Mouse (Mus musculus) heart, postnatal 25 days (tissue): ENCODE results near the gene Sema4d. TPM values are rescaled to one million over a fixed set of nuclear protein-coding genes. Genes with fewer than 3 reads are reported as not detected.
"Not testable (repeated sequence)": the region's sequence is repeated elsewhere in the genome, so short reads cannot be mapped to it uniquely, and the experiment has no call there.

ENCODE experiments used
- DNase-seq: peaks from one replicate; pipeline ENCODE4 v3.0.0; 2022; ENCODE audit warnings: low spot score
- intact Hi-C: fragments of 180-260 bp; cut with DNase I; formaldehyde crosslinking; loops from one replicate; pipeline ENCODE4 v1.15.1; 2025
- total RNA-seq, 2 experiments: library from RNA; stranded (reverse); gene quantifications; 2 replicates each; pipeline ENCODE4 v1.2.3; 2021

The Sema4d gene
- total RNA-seq: 10 to 100 TPM; 61.6 to 70.0 TPM

DNA sequence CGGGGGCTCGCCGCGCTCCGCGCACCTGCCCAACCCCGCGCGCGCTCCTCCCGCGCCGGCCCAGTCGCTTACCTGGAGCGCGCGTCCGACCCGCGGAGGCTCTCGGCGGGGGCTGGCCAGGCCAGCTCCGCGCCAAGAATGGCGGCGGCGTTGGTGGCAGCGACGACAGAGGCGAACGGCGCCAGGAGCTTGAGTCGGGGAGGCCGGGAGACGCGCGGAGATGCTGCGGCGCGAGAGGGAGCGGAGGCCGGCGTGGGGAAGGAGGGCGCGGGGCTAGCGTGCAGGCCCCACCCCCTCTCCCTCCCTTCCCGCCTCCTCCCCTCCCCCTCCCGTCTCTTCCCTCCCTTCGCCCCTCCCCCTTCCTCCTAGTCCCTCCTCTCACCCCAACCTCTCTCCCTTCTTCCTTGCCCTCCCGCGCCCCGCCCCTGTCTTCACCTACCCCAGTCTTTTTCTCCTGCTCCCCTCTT is at the start of gene Sema4d:
Gene Sema4d, minus strand, starts transcription at position 323 of the 467 bp plus-strand sequence.
- DNase-seq: no peak
- intact Hi-C loops: no loop called here

GRCm38 (mm10) chr13:51843298-51843697 is 49.8 kb upstream of the Sema4d start:
- intact Hi-C loops: loop anchor here (5.0 kb wide), 1 partner anchor 294 kb away; no protein-coding TSS in a partner anchor
- no peak for DNase-seq

DNA sequence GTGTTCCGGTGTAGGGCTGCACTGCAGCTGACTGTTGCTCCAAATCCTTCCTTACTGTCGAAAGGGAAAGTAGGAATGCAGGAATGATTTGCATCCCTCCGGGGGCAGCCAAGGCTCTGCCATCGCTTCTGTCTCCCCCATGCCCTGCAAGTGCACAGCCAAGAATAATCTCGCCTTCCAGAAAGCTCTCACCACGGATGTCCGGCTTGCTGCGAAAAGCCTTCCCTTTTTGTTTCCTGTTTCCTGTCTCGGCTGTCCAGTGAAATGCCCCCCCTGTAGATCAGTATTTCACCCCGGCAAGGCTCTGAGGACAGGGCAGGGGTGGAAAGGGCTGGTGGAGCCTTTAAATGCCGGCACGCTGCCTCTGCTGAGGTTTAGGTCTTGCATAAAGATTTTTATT is 49.2 kb upstream of the Sema4d start:
- intact Hi-C loops: loop anchor here (5.0 kb wide), 1 partner anchor 295 kb away; no protein-coding TSS in a partner anchor
- DNase-seq: no peak

- intact Hi-C loops: loop anchor here (5.0 kb wide), 1 partner anchor 295 kb away; no protein-coding TSS in a partner anchor
- DNase-seq: no peak
Measured at GRCm38 (mm10) chr13:51842191-51842590, 48.6 kb upstream of the Sema4d start.

GRCm38 (mm10) chr13:51841541-51842115 is 48.1 kb upstream of the Sema4d start:
- DNase-seq: no peak
- intact Hi-C loops: loop anchor here (5.0 kb wide), 1 partner anchor 296 kb away; no protein-coding TSS in a partner anchor

- intact Hi-C loops: loop anchor here (5.0 kb wide), 1 partner anchor 297 kb away; no protein-coding TSS in a partner anchor
- DNase-seq: no peak
Measured at GRCm38 (mm10) chr13:51840702-51841101, 47.2 kb upstream of the Sema4d start.

DNA sequence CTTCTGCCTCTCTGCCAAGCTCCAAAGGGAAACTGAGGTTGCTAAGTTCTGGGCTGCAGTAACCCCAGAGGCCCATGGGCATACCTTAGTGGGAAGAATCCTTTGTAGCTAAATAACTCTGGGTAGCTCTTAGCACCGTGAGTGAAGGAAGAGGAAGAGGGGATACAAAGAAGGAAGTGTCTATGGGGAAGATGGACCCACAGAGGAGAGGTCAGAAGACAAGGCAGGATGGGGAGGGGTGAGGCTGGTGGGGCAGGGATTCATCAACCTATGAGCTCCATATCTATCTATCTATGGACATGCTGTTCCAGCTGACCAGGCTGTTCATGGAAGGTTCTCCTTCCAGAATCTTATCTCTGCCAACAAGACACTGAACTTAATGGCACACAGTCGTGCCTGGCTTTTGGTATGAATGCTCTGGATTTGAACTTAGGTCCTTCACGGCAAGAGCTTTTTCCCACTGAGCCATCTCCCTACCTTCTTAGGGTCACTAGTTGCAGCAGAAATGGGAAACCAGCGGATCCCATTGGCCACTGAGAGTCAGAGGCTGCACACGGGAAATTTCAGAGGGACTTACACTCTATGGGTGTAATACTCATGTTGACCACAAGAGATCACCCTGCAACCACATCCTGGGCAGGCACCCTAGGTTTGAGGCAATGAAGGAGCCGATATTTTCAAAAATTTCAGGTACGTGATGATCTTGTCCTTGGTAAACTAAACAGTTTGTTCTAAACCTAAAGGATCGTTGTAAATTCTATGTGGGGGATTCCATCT is 45.9 kb upstream of the Sema4d start:
- intact Hi-C loops: loop anchor here (1.0 to 5.0 kb wide), 3 partner anchors 298 to 693 kb away; partner anchors contain the start of gene Diras2
- no peak for DNase-seq

- intact Hi-C loops: loop anchor here (5.0 kb wide), 1 partner anchor 695 kb away; the partner anchor contains the start of gene Diras2
- no peak for DNase-seq
Measured at GRCm38 (mm10) chr13:51837402-51837801, 43.9 kb upstream of the Sema4d start.

GRCm38 (mm10) chr13:51835208-51835607 is 41.7 kb upstream of the Sema4d start:
- DNase-seq: not testable (repeated sequence)
- intact Hi-C loops: loop anchor here (5.0 kb wide), 1 partner anchor 697 kb away; the partner anchor contains the start of gene Diras2

DNA sequence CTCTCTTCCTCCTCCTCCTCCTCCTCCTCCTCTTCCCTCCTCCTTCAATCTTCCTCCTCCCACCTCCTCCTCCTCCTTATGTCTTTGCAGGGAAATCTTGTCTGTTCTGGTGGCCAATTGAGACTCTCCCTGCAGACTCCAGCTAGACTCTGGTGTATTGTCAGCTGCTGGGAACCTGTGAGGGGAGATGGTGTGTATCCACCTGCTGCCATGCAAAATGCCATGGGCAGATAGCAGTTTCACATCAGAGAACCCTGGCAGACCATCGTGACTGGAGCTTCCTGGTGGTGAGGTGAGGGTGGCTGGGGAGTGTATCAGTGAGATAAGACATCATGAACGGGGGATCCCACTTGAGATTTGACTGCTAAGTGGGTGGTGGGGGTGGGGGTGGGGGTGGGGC is 41.0 kb upstream of the Sema4d start:
- intact Hi-C loops: loop anchor here (5.0 kb wide), 1 partner anchor 793 kb away; no protein-coding TSS in a partner anchor
- DNase-seq: no peak

DNA sequence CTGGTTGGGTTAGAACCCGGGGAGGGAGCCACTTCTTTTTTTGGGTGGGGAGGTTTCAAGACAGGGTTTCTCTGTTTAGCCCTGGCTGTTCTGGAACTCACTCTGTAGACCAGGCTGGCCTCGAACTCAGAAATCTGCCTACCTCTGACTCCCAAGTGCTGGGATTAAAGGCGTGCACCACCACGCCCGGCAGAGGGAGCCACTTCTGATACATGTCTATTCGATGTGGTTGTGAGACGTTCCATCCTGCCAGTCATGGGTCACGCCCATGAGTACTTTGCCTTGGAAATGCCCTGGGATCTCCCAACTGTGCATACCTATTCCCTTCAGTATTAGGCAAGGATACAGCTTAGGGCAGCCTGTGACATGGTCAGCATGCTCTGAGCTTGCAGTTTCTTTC is 40.5 kb upstream of the Sema4d start:
- intact Hi-C loops: loop anchor here (5.0 kb wide), 1 partner anchor 793 kb away; no protein-coding TSS in a partner anchor
- DNase-seq: not testable (repeated sequence)

DNA sequence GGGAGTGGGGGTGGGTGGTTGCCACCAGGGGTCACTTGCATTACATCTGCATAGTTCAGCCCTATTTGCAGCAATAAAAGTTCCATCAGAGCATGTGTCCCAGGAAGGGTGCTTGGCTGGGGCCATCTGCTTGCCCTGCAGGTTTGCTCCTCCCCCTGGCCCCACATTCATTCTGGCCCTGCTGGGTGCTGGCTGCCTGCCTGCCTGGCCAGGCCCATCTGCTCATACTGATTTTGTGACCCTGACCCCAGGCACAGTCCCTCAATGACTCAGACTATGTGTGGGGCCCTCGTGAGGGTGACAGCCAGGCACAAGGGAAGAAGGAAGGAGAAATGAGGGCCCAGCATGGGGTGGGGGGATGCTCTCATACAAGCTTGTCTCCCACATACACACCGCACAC is 40.1 kb upstream of the Sema4d start:
- intact Hi-C loops: loop anchor here (5.0 kb wide), 1 partner anchor 794 kb away; no protein-coding TSS in a partner anchor

GRCm38 (mm10) chr13:51832491-51832890 is 38.9 kb upstream of the Sema4d start:
- intact Hi-C loops: loop anchor here (5.0 kb wide), 1 partner anchor 795 kb away; no protein-coding TSS in a partner anchor

More for the DNA sequence above, 40.1 kb upstream of the Sema4d start:
- no peak for DNase-seq

DNA sequence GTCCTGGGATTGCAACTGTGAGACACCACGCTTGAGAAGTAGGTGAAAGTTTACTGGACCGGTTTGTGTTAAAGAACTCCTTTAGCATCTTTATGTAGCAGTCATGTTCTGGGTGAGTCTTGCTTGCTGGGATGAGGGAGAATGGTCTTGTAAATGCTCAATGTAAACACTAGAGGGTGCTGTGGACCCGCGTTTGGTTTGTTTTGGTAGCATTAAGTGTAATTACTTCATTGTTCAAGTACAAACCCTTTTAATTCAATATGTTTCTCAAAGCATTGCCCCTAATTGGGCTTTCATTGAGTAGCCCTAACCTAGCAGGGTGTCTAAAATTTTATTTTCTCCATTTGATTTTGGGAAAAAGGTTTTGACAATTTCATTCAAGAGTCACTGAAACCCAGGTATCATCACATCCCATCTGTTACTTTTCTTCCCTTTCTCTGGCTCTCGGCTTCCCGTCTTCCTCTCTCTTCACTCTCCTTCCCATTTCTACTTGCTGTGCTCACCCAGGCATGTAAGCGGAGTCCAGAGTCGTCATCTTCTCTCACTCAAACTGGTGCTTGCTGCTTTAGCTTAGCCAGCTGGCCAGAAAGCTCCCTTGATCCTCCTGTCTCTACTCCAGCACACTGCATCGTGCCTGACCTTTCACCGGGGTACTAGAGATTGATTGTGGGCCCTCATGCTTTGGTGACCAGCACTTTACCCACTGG is 37.4 kb upstream of the Sema4d start:
- no peak for DNase-seq
- intact Hi-C loops: loop anchor here (5.0 kb wide), 1 partner anchor 796 kb away; no protein-coding TSS in a partner anchor

More at GRCm38 (mm10) chr13:51832491-51832890, 38.9 kb upstream of the Sema4d start:
- DNase-seq: no peak

DNA sequence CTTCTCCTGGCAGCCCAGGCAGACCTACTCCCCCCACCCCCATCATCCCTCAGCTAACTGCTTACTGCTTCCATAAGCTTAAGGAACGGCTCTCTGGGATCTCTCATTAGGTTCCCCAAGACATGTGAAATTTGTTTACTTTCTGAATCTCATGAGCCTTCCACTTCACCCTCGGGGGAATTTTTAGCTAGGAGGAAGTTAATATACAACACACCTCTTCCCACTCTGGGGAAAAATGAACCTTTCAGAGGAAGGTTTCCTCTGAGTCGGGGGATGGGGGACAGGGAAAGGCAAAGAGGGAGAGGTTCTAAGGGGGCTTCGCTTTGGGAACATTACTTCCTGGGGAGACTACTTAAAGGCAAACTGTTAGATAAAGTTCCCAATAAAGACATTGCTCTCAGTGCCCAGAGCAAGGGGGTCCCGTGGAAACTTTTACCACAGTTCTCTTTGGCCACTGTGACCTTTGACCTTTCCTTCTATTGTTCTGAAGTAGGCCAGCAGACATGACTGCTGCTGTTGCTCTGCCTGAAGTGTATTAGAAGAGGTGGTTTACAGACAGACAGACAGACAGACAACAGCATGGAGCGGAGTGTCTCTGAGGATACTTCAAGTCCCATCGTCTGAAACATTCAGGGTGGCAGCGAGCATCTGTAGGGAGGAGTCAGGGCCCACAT is 30.4 kb upstream of the Sema4d start:
- intact Hi-C loops: no loop called here
- no peak for DNase-seq

DNA sequence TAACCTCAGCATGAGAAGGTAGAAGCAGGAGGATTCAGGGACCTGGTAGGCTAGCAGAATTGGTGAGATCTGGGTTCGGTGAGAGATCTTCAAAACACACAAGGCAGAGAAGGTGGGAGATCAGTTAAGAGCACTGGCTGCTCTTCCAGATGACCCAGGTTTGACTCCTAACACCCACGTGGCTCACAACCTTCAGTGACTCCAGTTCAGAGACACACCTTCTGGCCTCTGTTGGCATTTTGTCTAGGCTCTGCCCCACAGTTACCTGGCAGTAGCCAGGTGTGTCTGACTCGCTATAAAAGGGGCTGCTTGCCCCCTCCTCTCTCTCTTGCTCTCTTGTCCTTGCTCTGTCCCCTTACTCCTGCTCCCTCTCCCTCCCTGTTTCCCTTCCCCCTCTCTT is 28.4 kb upstream of the Sema4d start:
- no peak for DNase-seq
- intact Hi-C loops: no loop called here

GRCm38 (mm10) chr13:51819351-51819750 is 25.8 kb upstream of the Sema4d start:
- intact Hi-C loops: no loop called here
- no peak for DNase-seq

DNA sequence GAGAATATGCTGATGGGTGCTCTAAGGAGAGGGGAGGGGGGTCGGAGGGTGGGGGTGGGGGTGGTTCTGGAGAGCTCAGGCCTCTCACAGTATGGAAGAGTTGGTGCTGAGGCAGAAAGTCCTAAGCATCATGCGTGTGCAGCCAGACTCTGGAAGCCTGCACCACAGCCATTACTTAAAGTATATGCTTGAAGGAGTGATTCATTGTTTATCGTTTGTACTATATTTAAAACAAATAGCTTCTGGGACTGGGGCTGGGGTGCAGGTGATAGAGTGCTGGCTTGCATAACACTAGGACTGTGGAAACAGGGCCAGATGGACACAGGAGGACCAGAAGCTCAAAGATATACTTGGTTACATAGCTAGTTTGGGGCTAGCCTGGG is 25.4 kb upstream of the Sema4d start:
- intact Hi-C loops: no loop called here

More for the DNA sequence above, 25.4 kb upstream of the Sema4d start:
- DNase-seq: no peak
